Mouse (Mus musculus): ENCODE results near the gene Fam155a. TPM values are rescaled to one million over a fixed set of nuclear protein-coding genes. Genes with fewer than 3 reads are reported as not detected.

Fam155a gene
- polyA plus RNA-seq, 1 experiment: 0.19 TPM

DNA sequence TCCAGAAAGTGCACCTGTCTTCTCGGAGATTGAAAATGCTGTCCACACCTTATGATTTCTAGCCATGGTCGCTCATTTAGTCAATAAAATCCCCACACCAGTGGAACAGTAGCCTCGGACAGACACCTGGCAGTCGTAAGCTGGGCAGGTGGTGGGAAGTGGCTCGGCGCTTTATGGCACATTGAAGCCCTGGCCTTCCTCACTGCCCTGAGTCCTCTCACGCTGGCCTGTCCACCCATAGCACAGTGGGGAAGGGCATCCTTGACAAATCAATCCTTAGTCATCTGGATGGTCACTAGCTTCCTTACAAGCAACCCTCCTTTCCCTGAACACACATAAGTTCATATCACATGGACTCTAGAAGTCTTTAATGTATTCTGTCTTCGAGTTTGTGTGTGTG is 401.8 kb downstream of the Fam155a start:
- TF ChIP-seq CTCF (IDR thresholded peaks at IDR 0.05; ENCODE audit: borderline replicate concordance, insufficient read depth, low read length) (no peak), POLR2A (IDR thresholded peaks at IDR 0.05; ENCODE audit: low read depth, low read length) (no peak)
- no peaks in the 10 kb centered on the region for H3K4me1 ChIP-seq (ENCODE audit: control insufficient read depth, insufficient read depth, low read length)
- no peak overlapping the region for H3K27ac ChIP-seq (ENCODE audit: insufficient read depth, low read length)
- H3K4me3 ChIP-seq (ENCODE audit: insufficient read depth, low read length): no peak overlapping the region

DNA sequence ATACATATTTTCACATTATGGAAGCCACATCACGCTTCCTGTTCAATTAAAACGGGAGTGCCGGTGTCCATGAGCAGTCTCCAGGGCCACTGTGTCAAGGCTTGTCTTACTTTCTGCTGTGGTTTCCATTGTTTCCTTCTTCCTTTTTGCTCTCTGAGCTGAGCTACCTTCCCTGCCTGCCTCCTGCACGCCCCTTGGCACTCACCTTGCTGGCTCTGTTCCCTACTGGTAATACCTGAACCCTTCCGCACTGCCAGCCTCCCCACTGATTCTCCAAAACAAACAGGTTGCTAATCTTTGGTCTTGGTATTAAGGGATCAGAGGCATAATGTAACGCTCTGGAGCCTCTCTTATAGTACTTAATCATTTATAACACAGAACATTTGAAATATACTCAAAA is 403.2 kb downstream of the Fam155a start:
- TF ChIP-seq CTCF (IDR thresholded peaks at IDR 0.05; ENCODE audit: borderline replicate concordance, insufficient read depth, low read length): no peak
- no peak for TF ChIP-seq POLR2A (IDR thresholded peaks at IDR 0.05; ENCODE audit: low read depth, low read length)
- H3K4me3 ChIP-seq (ENCODE audit: insufficient read depth, low read length): no peak overlapping the region
- no peaks in the 10 kb centered on the region for H3K4me1 ChIP-seq (ENCODE audit: control insufficient read depth, insufficient read depth, low read length)
- no peak overlapping the region for H3K27ac ChIP-seq (ENCODE audit: insufficient read depth, low read length)

DNA sequence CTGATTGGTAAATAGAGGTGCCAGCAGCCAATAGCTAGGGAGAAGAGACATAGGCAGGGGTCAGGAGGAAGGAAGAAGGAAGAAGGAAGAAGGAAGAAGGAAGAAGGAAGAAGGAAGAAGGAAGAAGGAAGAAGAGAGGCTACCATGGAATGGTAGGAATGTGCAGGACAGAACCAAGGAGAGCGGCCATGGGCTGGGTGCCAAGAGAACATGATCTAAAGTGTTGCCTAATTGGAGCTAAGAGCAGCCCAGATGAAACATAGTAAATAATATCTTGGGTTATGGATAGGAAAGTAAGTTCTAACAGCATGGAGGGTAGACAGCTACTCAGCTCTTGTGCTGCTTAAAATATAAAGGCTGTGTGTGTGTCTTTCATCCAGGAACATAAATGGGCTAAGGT is 405.6 kb downstream of the Fam155a start:
- TF ChIP-seq POLR2A (IDR thresholded peaks at IDR 0.05; ENCODE audit: low read depth, low read length) (no peak), CTCF (IDR thresholded peaks at IDR 0.05; ENCODE audit: borderline replicate concordance, insufficient read depth, low read length) (no peak)
- Histone ChIP-seq H3K27ac (ENCODE audit: insufficient read depth, low read length) (no peak overlapping the region), H3K4me3 (ENCODE audit: insufficient read depth, low read length) (no peak overlapping the region), H3K4me1 (ENCODE audit: control insufficient read depth, insufficient read depth, low read length) (no peaks in the 10 kb centered on the region)

DNA sequence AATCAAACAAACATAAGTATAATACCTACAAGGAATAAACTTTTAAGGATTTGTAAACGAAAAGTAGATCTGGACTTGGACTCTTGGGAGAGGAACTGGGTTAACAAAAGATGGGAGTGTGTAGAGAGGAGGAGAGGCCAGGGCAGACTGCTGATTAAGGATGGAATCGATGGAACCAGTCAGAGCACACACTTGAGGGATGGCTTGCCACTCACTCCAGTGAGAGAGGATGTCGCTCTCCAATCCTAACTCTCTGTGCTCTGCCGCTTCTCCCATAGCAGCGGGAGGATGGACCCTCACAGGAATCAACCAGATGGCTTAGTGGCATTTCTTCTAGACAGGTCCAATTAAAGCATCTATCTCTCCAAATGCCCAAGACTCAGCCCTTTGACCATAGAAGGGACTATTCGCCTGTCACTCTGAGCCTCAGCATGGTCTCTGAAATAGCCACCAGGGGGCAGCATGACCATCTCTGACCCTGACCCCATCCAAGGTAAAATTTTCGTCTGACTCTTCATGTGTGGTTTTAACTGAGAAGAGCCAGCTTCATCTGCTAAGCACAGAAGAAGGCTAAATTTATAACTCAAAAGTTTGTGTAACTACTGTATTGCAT is 422.3 kb downstream of the Fam155a start:
- Histone ChIP-seq H3K27ac (ENCODE audit: insufficient read depth, low read length) (no peak overlapping the region), H3K4me1 (ENCODE audit: control insufficient read depth, insufficient read depth, low read length) (no peaks in the 10 kb centered on the region), H3K4me3 (ENCODE audit: insufficient read depth, low read length) (no peak overlapping the region)
- TF ChIP-seq CTCF (IDR thresholded peaks at IDR 0.05; ENCODE audit: borderline replicate concordance, insufficient read depth, low read length) (peak; percentile 36; the same call in 1 of the 2 replicates), POLR2A (IDR thresholded peaks at IDR 0.05; ENCODE audit: low read depth, low read length) (no peak)

DNA sequence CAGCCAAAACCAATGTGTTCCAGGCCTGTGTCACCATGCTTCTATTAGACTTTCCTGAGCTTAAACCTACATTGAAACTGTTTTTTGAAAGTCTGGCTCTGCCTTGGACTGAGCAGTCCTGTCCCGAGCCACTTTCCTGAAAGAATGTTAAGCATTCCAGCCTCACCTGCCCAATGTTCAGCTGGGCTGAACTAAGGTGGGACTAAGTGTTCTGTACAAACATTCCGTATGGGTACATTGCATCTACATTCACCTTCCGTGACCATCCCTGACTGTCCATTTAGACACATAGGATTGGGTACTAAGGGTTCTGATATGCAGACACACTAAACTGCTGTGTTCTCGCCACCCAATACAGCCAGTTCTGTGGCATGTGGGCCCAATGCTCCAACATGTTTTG is 423.8 kb downstream of the Fam155a start:
- no peak overlapping the region for H3K27ac ChIP-seq (ENCODE audit: insufficient read depth, low read length)
- TF ChIP-seq POLR2A (IDR thresholded peaks at IDR 0.05; ENCODE audit: low read depth, low read length): no peak
- no peaks in the 10 kb centered on the region for H3K4me1 ChIP-seq (ENCODE audit: control insufficient read depth, insufficient read depth, low read length)
- no peak overlapping the region for H3K4me3 ChIP-seq (ENCODE audit: insufficient read depth, low read length)

DNA sequence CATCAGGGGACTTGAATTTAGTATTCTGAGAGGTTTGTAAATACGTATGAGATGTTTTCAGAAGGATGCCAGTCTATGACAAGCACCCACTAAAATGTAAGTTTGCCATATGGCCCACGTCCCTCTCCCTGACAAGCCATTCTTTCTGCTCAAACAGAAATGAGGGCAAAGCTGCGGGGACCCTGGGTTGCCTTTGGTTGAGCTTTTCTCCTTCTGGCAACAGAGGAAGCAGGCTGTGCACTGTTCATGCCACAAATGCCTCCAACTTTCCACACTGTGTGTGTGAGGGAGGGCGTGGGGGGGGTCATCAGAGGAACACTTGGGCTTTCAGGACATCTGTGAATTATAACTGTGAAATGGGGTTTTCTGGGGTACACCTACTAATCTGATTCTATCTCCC is 426.8 kb downstream of the Fam155a start:
- Histone ChIP-seq H3K4me3 (ENCODE audit: insufficient read depth, low read length) (no peak overlapping the region), H3K4me1 (ENCODE audit: control insufficient read depth, insufficient read depth, low read length) (no peaks in the 10 kb centered on the region), H3K27ac (ENCODE audit: insufficient read depth, low read length) (no peak overlapping the region)
- TF ChIP-seq POLR2A (IDR thresholded peaks at IDR 0.05; ENCODE audit: low read depth, low read length) (no peak), CTCF (IDR thresholded peaks at IDR 0.05; ENCODE audit: borderline replicate concordance, insufficient read depth, low read length) (no peak)

DNA sequence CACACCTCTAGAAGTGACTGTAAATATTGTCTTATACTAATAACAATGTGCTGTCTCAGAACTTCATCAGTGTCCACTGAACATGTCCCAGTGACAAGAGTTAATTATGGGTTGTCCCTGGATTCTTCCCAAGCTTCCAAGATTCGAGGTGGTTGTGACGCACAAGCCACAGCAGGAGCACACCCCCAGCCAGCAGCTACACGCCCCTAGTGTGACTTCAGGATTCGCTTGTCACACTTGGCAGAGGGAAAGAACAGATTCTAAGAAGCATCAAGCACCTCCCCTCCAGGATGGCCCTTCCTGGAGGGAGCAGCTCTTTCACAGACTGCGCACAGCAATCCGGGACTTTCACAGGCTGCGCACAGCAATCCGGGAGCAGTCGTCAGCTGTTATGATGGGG is 428.0 kb downstream of the Fam155a start:
- Histone ChIP-seq H3K27ac (ENCODE audit: insufficient read depth, low read length) (no peak overlapping the region), H3K4me1 (ENCODE audit: control insufficient read depth, insufficient read depth, low read length) (no peaks in the 10 kb centered on the region), H3K4me3 (ENCODE audit: insufficient read depth, low read length) (no peak overlapping the region)
- no peak for TF ChIP-seq CTCF (IDR thresholded peaks at IDR 0.05; ENCODE audit: borderline replicate concordance, insufficient read depth, low read length)

DNA sequence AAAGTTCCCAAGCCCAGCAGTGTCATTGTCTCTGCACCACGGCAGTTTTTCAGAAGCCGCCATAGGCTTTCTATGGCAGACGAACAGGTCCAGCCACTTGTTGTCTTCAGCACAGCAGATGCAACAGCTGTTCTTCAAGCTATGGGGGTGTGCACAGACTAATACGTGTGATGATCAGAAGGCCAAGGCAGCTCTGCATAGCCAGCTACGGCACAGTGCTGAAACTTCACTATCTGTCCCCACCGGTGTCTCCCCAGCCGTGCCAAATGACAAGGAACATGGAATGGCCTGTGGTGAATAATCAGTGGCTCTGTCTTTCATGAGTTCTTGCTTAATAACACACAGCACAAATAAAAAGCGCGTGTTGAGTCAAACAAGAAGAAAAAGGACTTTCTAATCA is 428.4 kb downstream of the Fam155a start:
- H3K4me1 ChIP-seq (ENCODE audit: control insufficient read depth, insufficient read depth, low read length): no peaks in the 10 kb centered on the region

DNA sequence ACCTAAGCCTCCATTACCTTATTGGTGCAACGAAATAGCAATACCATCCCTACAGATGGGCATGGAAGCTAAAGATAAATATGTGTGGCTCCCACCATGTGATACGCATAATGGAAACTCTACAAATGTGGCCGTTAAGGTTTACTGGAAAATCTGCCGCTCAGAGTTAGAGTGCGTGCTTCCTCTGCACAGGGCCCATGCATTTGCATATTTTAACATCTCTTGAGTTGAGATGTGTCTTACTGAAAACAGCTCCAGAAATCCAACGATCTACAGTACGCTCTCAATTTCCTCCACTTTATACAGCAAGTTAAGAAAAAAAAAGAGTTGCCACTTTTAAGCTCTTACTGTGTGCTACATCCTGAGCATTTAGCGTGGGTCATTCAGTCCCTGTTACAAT is 433.1 kb downstream of the Fam155a start:
- H3K27ac ChIP-seq (ENCODE audit: insufficient read depth, low read length): no peak overlapping the region
- no peak for TF ChIP-seq POLR2A (IDR thresholded peaks at IDR 0.05; ENCODE audit: low read depth, low read length)
- no peak for TF ChIP-seq CTCF (IDR thresholded peaks at IDR 0.05; ENCODE audit: borderline replicate concordance, insufficient read depth, low read length)

More for the DNA sequence above, 428.4 kb downstream of the Fam155a start:
- TF ChIP-seq CTCF (IDR thresholded peaks at IDR 0.05; ENCODE audit: borderline replicate concordance, insufficient read depth, low read length) (no peak), POLR2A (IDR thresholded peaks at IDR 0.05; ENCODE audit: low read depth, low read length) (no peak)
- no peak overlapping the region for H3K4me3 ChIP-seq (ENCODE audit: insufficient read depth, low read length)
- no peak overlapping the region for H3K27ac ChIP-seq (ENCODE audit: insufficient read depth, low read length)

DNA sequence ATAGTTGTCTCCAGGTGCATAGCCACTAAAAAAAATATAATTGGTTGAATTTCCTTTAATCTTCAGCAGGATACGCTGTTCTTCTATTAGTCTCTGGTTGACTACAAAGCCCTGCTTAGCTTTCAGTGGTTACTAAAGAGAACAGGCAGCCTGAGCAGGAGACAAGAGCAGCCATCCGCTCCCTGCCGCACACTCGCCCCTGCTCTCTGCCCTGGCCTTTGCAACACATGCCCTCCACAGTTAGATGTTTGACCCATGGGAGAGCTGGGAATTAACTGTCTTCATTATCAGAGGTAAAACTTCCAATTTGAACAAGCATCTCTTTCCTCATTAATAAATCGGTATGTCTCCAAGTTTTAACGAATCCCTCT is 435.0 kb downstream of the Fam155a start:
- Histone ChIP-seq H3K4me3 (ENCODE audit: insufficient read depth, low read length) (no peak overlapping the region), H3K27ac (ENCODE audit: insufficient read depth, low read length) (no peak overlapping the region), H3K4me1 (ENCODE audit: control insufficient read depth, insufficient read depth, low read length) (no peaks in the 10 kb centered on the region)
- TF ChIP-seq CTCF (IDR thresholded peaks at IDR 0.05; ENCODE audit: borderline replicate concordance, insufficient read depth, low read length) (no peak), POLR2A (IDR thresholded peaks at IDR 0.05; ENCODE audit: low read depth, low read length) (no peak)

More for the DNA sequence above, 433.1 kb downstream of the Fam155a start:
- Histone ChIP-seq H3K4me3 (ENCODE audit: insufficient read depth, low read length) (no peak overlapping the region), H3K4me1 (ENCODE audit: control insufficient read depth, insufficient read depth, low read length) (no peaks in the 10 kb centered on the region)

Measured in embryonic fibroblast, embryonic 13.5 days (primary cell).